ENCODE assay signal across 13 mouse cellular contexts in genomic region chr11:121542471-121542870, GRCm38 (mm10). TPM values are rescaled to one million over a fixed set of nuclear protein-coding genes. Genes with fewer than 3 reads are reported as not detected.
"Had no signal": no experiment of that assay in that cellular context is flagged by ENCODE, and none has a peak within 500 bp of the region (broad histone marks: within the 10 kb centered on the region; RNA-seq: fewer than 3 reads in every experiment).

No protein-coding gene starts in this region.

- DNase-seq: kidney, postnatal 10 days; kidney, postnatal 4 days; left cerebral cortex, postnatal 4 days; right cerebral cortex, adult 18-20 months; right cerebral cortex, postnatal 25 days; thymus, postnatal 4 days had no signal

- H3K4me2 ChIP-seq: limb, embryonic 13.5 days; midbrain, embryonic 13.5 days had no signal

- H3K9ac ChIP-seq: limb, embryonic 13.5 days; midbrain, embryonic 13.5 days had no signal

- H3K4me3 ChIP-seq: layer of hippocampus, adult 2 months; limb, embryonic 13.5 days; midbrain, embryonic 13.5 days had no signal

- H3K9me3 ChIP-seq: limb, embryonic 13.5 days; midbrain, embryonic 13.5 days had no signal

- H3K27me3 ChIP-seq: limb, embryonic 13.5 days; midbrain, embryonic 13.5 days had no signal

- H3K4me1 ChIP-seq: midbrain, embryonic 13.5 days had no signal

- ATAC-seq: midbrain, embryonic 13.5 days had no signal

- H3K27ac ChIP-seq: limb, embryonic 13.5 days; midbrain, embryonic 13.5 days had no signal

RNA-seq across cellular contexts. Expression of gene Zfp750, which starts 23.3 kb away (rescaled TPM):
- total RNA-seq: layer of hippocampus, postnatal 10 days; left cerebral cortex, postnatal 10 days; left cerebral cortex, postnatal 4 days; megakaryocyte progenitor cell, adult 5-6 weeks had no signal
- polyA plus RNA-seq: small intestine, adult 2 months had no signal
